19 mouse cellular contexts compared by ENCODE assay signal in genomic region chr12:106426631-106427030, GRCm38 (mm10).
DNase-seq lines count a peak whose midpoint lies in the region; ATAC-seq lines count a peak whose summit lies in the region.
"Had no signal": no experiment of that assay in that cellular context is flagged by ENCODE, and none has a peak within 500 bp of the region (broad histone marks: within the 10 kb centered on the region; RNA-seq: fewer than 3 reads in every experiment).

No protein-coding gene starts in this region.

- H3K9me3 ChIP-seq in liver, embryonic 12.5 days (replicated peaks) = peaks cover 11% of the 10 kb centered on the region
- H3K9me3 ChIP-seq: embryonic facial prominence, embryonic 10.5 days; embryonic facial prominence, embryonic 12.5 days; forebrain, embryonic 10.5 days; forebrain, embryonic 12.5 days had no signal

- H3K36me3 ChIP-seq in liver, embryonic 12.5 days = no peaks in the 10 kb centered on the region
- H3K36me3 ChIP-seq: embryonic facial prominence, embryonic 10.5 days; embryonic facial prominence, embryonic 12.5 days; forebrain, embryonic 10.5 days; forebrain, embryonic 12.5 days had no signal

- 49% methylated on average over 4 of the region's 4 CpGs for WGBS in liver, embryonic 12.5 days (ENCODE audit: insufficient replicate concordance)

- H3K27ac ChIP-seq in liver, embryonic 12.5 days = no peak overlapping the region
- H3K27ac ChIP-seq: embryonic facial prominence, embryonic 10.5 days; embryonic facial prominence, embryonic 12.5 days; forebrain, embryonic 10.5 days; forebrain, embryonic 12.5 days had no signal

- no peak overlapping the region for H3K4me2 ChIP-seq in liver, embryonic 12.5 days
- H3K4me2 ChIP-seq: embryonic facial prominence, embryonic 12.5 days; forebrain, embryonic 12.5 days had no signal

- no peak for ATAC-seq in liver, embryonic 12.5 days
- ATAC-seq: forebrain, embryonic 14.5 days; forebrain, embryonic 16.5 days had no signal

- H3K4me3 ChIP-seq in liver, embryonic 12.5 days = no peak overlapping the region
- H3K4me3 ChIP-seq: embryonic facial prominence, embryonic 10.5 days; embryonic facial prominence, embryonic 12.5 days; forebrain, embryonic 10.5 days; forebrain, embryonic 12.5 days had no signal

- H3K4me1 ChIP-seq in liver, embryonic 12.5 days = no peaks in the 10 kb centered on the region
- H3K4me1 ChIP-seq: embryonic facial prominence, embryonic 12.5 days; forebrain, embryonic 12.5 days had no signal

- peak; percentile 60 for DNase-seq in adrenal gland, adult 2 months
- DNase-seq in adrenal gland, postnatal 4 days (ENCODE audit: low spot score in 2 of 2) = no peak
- DNase-seq in adrenal gland, adult 8-10 months = peak; percentile 46
- DNase-seq in adrenal gland, postnatal 10 days = peak; percentile 30
- DNase-seq in fat pad, adult 2 months (ENCODE audit: extremely low read depth, low read depth, low spot score) = peak; percentile 49
- DNase-seq in gastrocnemius, postnatal 10 days = no peak
- DNase-seq in frontal cortex, postnatal 36 days (ENCODE audit: low spot score in 2 of 2) = no peak
- DNase-seq: cerebellum, adult 11-12 months; cerebellum, adult 2 months; cerebellum, adult 9-10 months; cerebellum, postnatal 10 days; cerebellum, postnatal 25 days had no signal

- no peaks in the 10 kb centered on the region for H3K27me3 ChIP-seq in liver, embryonic 12.5 days (replicated peaks)
- H3K27me3 ChIP-seq: embryonic facial prominence, embryonic 12.5 days; forebrain, embryonic 12.5 days had no signal

- no peak overlapping the region for H3K9ac ChIP-seq in liver, embryonic 12.5 days
- H3K9ac ChIP-seq: embryonic facial prominence, embryonic 12.5 days; forebrain, embryonic 12.5 days had no signal

Comparison
In these comparisons a context has a peak if more than half of its experiments do, and no peak if none do; other contexts are left out.
1. DNase-seq: peak in adrenal gland, adult 2 months (single experiment), adrenal gland, adult 8-10 months (single experiment), adrenal gland, postnatal 10 days (single experiment) and fat pad, adult 2 months (single experiment); none in adrenal gland, postnatal 4 days (0 of 2), gastrocnemius, postnatal 10 days (single experiment) and frontal cortex, postnatal 36 days (0 of 2).